Mouse (Mus musculus) macrophage (primary cell): Measurements from ENCODE around the gene Cer1. TPM values are rescaled to one million over a fixed set of nuclear protein-coding genes. Genes with fewer than 3 reads are reported as not detected.
A peak's percentile ranks its signal among the peaks of the same experiment; 100 is the strongest.

Experiments used
- H3K27ac ChIP-seq: fragments of 350-480 bp; formaldehyde crosslinking; 2 replicates; pipeline ENCODE4 v1.9.0; 2021
- H3K36me3 ChIP-seq: fragments of 350-480 bp; formaldehyde crosslinking; 2 replicates; pipeline ENCODE4 v1.9.0; 2021; ENCODE audit errors: inconsistent target
- H3K4me3 ChIP-seq: fragments of 350-480 bp; formaldehyde crosslinking; 2 replicates; pipeline ENCODE4 v1.9.0; 2021; ENCODE audit errors: inconsistent target
- H3K79me2 ChIP-seq: fragments of 350-480 bp; formaldehyde crosslinking; 2 replicates; pipeline ENCODE4 v1.9.0; 2021; ENCODE audit errors: inconsistent target
- WGBS: methylation state at CpG from one replicate; pipeline ENCODE4 v1.1.7; 2026; ENCODE audit warnings: inconsistent platforms; ENCODE audit not compliant: missing documents; 5-methylcytosine and 5-hydroxymethylcytosine counted together
- polyA plus RNA-seq: library from polyadenylated mRNA; stranded (reverse); fragments of 250-400 nt; gene quantifications from 3 replicates; pipeline ENCODE4 v1.2.4, GENCODE M21; 2018; ENCODE audit warnings: inconsistent platforms

Cer1 gene
- polyA plus RNA-seq, 1 experiment from 2014 or later = not detected

GRCm38 (mm10) chr4:82863316-82863715 lies 21.6 kb downstream of the Cer1 start:
- Histone ChIP-seq H3K79me2 (peaks cover 9% of the 10 kb centered on the region; the same call in 1 of the 2 replicates), H3K36me3 (no peaks in the 10 kb centered on the region), H3K4me3 (no peak overlapping the region), H3K27ac (no peak overlapping the region)
- WGBS = 93% methylated on average over 8 of the region's 8 CpGs

DNA sequence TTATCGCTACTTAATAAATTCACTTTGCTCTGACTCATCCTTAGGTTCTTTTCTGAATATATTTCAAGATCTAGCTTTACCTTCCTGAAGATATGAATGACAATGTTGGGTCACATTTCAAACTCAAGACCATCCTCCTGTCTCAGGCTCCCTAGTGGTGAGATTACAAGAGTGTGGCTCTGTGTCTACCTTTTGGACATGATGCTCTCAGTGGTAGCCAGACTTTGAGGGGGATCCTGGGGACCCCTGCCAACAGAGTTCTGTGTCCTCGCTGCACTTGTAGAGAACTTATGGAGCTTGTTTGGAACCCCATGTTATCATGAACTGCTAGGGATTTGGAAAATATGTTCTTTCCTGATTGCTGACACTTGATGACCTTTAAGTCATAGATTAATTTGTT lies 23.5 kb downstream of the Cer1 start:
- Histone ChIP-seq H3K79me2 (peaks cover 27% of the 10 kb centered on the region), H3K36me3 (no peaks in the 10 kb centered on the region), H3K4me3 (no peak overlapping the region), H3K27ac (no peak overlapping the region)
- WGBS = 98% methylated on average over 2 of the region's 2 CpGs

DNA sequence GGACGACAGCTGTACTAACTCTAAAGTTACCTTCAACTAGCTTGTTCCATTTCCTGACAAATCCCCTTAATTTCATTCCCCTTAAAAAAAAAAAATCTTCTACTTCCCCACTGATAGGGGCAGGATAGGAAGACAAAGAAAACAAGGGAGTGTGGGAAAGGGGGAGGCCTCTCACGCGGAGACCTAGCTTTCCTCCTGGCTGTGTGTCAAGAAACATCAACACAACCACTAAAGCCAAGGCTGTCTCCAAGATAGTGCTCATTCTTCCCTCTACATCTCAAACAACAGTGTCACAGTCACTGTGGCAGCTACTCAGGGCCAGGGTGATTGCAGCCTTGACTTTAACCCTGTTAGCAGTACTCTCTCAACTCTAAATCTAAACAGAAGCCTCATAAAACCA lies 24.4 kb downstream of the Cer1 start:
- Histone ChIP-seq H3K27ac (no peak overlapping the region), H3K36me3 (no peaks in the 10 kb centered on the region), H3K4me3 (no peak overlapping the region), H3K79me2 (peaks cover 36% of the 10 kb centered on the region)
- 98% methylated on average over 3 of the region's 3 CpGs for WGBS

- 2% methylated on average over 82 of the region's 82 CpGs for WGBS
- H3K79me2 ChIP-seq = peaks cover 48% of the 10 kb centered on the region
- H3K27ac ChIP-seq = peak within 1 kb of the TSS; percentile 24; the same call in 1 of the 2 replicates
- H3K36me3 ChIP-seq = no peaks in the 10 kb centered on the region
- H3K4me3 ChIP-seq = peak within 1 kb of the TSS; percentile 80
Measured at GRCm38 (mm10) chr4:82859131-82860125, 25.5 kb downstream of the Cer1 start, which contains the start of gene Zdhhc21. TSS of gene Zdhhc21 (minus strand) at chr4:82859958.

GRCm38 (mm10) chr4:82858431-82859010 lies 26.4 kb downstream of the Cer1 start:
- H3K36me3 ChIP-seq = no peaks in the 10 kb centered on the region
- peak overlapping the region; percentile 80 for H3K4me3 ChIP-seq
- 34% methylated on average over 4 of the region's 4 CpGs for WGBS
- peaks cover 56% of the 10 kb centered on the region for H3K79me2 ChIP-seq
- peak overlapping the region; percentile 24; the same call in 1 of the 2 replicates for H3K27ac ChIP-seq

DNA sequence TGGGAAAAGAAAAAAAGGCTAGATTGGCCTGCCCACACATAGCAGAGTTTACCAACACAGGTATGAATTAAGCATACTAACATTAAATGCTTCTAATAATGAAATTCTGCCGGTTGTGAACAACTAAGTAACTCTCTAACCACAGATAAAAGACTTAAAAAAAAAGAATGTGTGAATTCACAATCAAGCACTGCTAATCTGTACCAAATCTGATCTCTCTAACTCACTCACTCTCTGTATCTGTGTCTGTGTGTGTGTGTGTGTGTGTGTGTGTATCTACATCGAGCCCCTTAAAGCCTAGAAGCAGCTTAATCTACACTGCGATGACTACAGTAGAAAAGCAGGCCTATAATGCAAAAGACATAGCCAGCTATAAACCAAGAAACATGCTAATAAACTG lies 28.0 kb downstream of the Cer1 start:
- Histone ChIP-seq H3K79me2 (peaks cover 63% of the 10 kb centered on the region), H3K4me3 (no peak overlapping the region), H3K27ac (no peak overlapping the region), H3K36me3 (no peaks in the 10 kb centered on the region)
- WGBS = 87% methylated on average over 3 of the region's 3 CpGs

GRCm38 (mm10) chr4:82853809-82854208 lies 31.1 kb downstream of the Cer1 start:
- no peak overlapping the region for H3K4me3 ChIP-seq
- H3K36me3 ChIP-seq = no peaks in the 10 kb centered on the region
- no peak overlapping the region for H3K27ac ChIP-seq
- peaks cover 63% of the 10 kb centered on the region for H3K79me2 ChIP-seq
- WGBS = 95% methylated on average over 2 of the region's 2 CpGs

DNA sequence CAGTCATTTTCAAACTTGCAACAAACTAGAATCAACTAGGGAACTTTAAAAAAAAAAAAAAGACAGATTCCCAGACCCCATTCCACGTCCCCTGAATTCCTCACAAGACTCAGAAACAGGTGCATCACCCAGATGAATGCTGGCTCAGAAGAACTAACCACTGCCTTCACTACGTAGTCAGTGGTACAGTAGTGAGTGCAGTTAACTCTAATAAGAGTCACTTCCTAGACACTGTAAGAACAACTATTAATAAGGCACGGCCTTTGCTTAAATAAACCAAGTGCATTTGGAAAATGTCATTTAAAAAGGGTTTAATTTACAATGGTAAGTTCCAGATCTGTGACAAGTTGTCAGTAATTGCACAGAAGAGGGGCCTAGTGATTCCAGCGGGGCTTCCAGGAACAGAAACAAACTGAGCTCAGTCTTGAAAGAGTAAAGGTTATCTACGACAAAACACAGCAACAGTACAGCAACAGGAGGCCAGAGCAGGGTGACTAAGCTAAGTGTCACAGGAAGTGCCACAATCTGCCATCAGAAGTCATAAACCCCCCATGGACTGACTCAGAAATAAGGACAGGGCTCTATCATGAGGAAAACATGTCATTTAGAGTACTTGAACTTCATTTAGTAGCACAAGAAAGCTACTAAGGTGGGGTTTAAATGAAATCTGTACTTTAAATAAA lies 36.3 kb downstream of the Cer1 start:
- Histone ChIP-seq H3K27ac (no peak overlapping the region), H3K4me3 (no peak overlapping the region), H3K36me3 (peaks cover 11% of the 10 kb centered on the region), H3K79me2 (peaks cover 13% of the 10 kb centered on the region; the same call in 1 of the 2 replicates)
- 50% methylated on average over 5 of the region's 5 CpGs for WGBS

- Histone ChIP-seq H3K36me3 (peaks cover 30% of the 10 kb centered on the region), H3K4me3 (no peak overlapping the region), H3K79me2 (no peaks in the 10 kb centered on the region), H3K27ac (no peak overlapping the region)
- whole genome bisulfite sequencing = 72% methylated on average over 2 of the region's 3 CpGs
Measured at GRCm38 (mm10) chr4:82837526-82838240, 47.3 kb downstream of the Cer1 start.

Other genes starting within 250 kb of the Cer1 start
- gene Nfib, start 179.4 kb downstream of the Cer1 start, polyA plus RNA-seq = not detected in 3 replicates
- gene Zdhhc21, start 25.2 kb downstream of the Cer1 start, polyA plus RNA-seq = 8.8 to 17.3 TPM (median 9.2 TPM) in 3 replicates
- gene Frem1, start 167.2 kb upstream of the Cer1 start, polyA plus RNA-seq = not detected in 3 replicates